Mouse (Mus musculus): ENCODE measurements around the gene Jun. TPM values are rescaled to one million over a fixed set of nuclear protein-coding genes. Genes with fewer than 3 reads are reported as not detected.

The Jun gene
- polyA plus RNA-seq, 1 experiment = 16.7 TPM

DNA sequence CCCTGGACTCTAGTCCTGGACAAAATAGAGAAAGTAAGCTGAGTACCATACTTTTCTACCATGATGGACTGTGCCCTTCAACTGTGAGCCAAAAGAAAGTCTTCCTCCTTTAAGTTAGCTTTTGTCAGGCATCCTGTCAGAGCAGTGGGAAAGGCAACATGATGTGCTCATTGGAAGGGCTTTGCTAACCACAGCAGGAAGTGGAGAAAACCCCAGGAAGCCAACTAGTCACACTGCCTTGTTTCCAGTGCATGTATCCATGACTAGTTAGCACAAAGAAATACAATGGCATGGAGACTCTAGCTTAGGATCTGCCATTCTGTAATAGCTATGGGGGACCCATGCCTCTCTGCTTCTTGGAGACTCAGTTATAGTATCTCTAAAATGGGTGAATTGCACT, 37.9 kb upstream of the Jun start:
- DNase-seq (ENCODE audit: low read depth in 1 of 2, low spot score in 2 of 2) = no peak
- no peaks in the 10 kb centered on the region; the same call in 1 of the 2 replicates for H3K27me3 ChIP-seq (ENCODE audit: control insufficient read depth, insufficient read depth, low read length)
- H3K4me1 ChIP-seq (ENCODE audit: control insufficient read depth, insufficient read depth, insufficient read length) = no peaks in the 10 kb centered on the region
- H3K27ac ChIP-seq (ENCODE audit: insufficient read depth, low read length) = no peak overlapping the region
- no peak overlapping the region for H3K4me3 ChIP-seq (ENCODE audit: extremely low read depth, insufficient read depth, insufficient read length)
- TF ChIP-seq POLR2A (IDR thresholded peaks at IDR 0.05; ENCODE audit: low read depth, low read length) = no peak
- TF ChIP-seq CTCF (IDR thresholded peaks at IDR 0.05; ENCODE audit: extremely low read depth, insufficient read depth, insufficient read length, insufficient replicate concordance) = no peak
- H3K36me3 ChIP-seq (ENCODE audit: control insufficient read depth, insufficient read depth, low read length) = no peaks in the 10 kb centered on the region

DNA sequence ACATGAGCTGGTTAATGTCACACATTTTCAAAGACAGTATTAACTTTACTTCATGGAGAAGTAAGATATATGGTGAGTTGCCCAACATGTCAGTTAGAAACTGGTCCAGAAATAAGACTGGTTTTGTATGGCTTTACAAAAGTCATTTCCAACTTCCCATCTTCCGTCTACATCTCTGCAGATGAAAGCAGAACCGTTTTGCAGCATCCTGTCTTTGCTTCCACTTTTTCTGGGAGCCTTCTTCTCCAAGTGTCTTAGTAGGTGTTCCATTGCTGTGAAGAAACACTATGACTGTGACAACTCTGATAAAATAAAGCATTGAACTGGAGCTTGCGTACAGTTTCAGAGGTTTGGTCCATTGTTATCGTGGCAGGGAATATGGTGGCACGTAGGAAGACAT, 37.0 kb upstream of the Jun start:
- no peaks in the 10 kb centered on the region for H3K36me3 ChIP-seq (ENCODE audit: control insufficient read depth, insufficient read depth, low read length)
- H3K4me3 ChIP-seq (ENCODE audit: extremely low read depth, insufficient read depth, insufficient read length) = no peak overlapping the region
- no peak for TF ChIP-seq CTCF (IDR thresholded peaks at IDR 0.05; ENCODE audit: extremely low read depth, insufficient read depth, insufficient read length, insufficient replicate concordance)
- no peak for TF ChIP-seq POLR2A (IDR thresholded peaks at IDR 0.05; ENCODE audit: low read depth, low read length)
- 85% methylated on average over 5 of the region's 5 CpGs for WGBS
- DNase-seq (ENCODE audit: low read depth in 1 of 2, low spot score in 2 of 2) = no peak
- no peak overlapping the region for H3K27ac ChIP-seq (ENCODE audit: insufficient read depth, low read length)
- no peaks in the 10 kb centered on the region; the same call in 1 of the 2 replicates for H3K4me1 ChIP-seq (ENCODE audit: control insufficient read depth, insufficient read depth, insufficient read length)
- no peaks in the 10 kb centered on the region; the same call in 1 of the 2 replicates for H3K27me3 ChIP-seq (ENCODE audit: control insufficient read depth, insufficient read depth, low read length)

DNA sequence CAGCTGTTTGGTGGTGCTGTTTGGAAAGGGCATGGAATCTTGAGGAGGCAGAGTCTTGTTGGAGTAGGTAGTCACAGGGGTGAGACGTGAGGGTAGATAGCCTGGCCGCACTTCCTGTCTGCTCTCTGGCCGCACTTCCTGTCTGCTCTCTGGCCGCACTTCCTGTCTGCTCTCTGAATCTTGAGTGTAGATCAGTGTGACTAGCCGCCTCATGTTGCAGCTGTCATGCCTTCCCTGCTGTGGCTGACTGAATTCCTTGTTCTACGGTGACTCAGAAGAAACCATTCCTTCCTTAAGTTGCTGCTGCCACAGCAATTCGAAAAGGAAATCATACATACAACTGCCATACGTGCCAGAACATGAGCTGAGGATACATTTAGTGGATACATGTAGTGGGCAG, 31.9 kb upstream of the Jun start:
- Histone ChIP-seq H3K27me3 (ENCODE audit: control insufficient read depth, insufficient read depth, low read length) (no peaks in the 10 kb centered on the region), H3K4me1 (ENCODE audit: control insufficient read depth, insufficient read depth, insufficient read length) (no peaks in the 10 kb centered on the region; the same call in 1 of the 2 replicates), H3K36me3 (ENCODE audit: control insufficient read depth, insufficient read depth, low read length) (no peaks in the 10 kb centered on the region), H3K4me3 (ENCODE audit: extremely low read depth, insufficient read depth, insufficient read length) (no peak overlapping the region), H3K27ac (ENCODE audit: insufficient read depth, low read length) (no peak overlapping the region)
- DNase-seq (ENCODE audit: low read depth in 1 of 2, low spot score in 2 of 2) = no peak
- WGBS = 71% methylated on average over 8 of the region's 8 CpGs
- TF ChIP-seq POLR2A (IDR thresholded peaks at IDR 0.05; ENCODE audit: low read depth, low read length) = no peak
- TF ChIP-seq CTCF (IDR thresholded peaks at IDR 0.05; ENCODE audit: extremely low read depth, insufficient read depth, insufficient read length, insufficient replicate concordance) = no peak

DNA sequence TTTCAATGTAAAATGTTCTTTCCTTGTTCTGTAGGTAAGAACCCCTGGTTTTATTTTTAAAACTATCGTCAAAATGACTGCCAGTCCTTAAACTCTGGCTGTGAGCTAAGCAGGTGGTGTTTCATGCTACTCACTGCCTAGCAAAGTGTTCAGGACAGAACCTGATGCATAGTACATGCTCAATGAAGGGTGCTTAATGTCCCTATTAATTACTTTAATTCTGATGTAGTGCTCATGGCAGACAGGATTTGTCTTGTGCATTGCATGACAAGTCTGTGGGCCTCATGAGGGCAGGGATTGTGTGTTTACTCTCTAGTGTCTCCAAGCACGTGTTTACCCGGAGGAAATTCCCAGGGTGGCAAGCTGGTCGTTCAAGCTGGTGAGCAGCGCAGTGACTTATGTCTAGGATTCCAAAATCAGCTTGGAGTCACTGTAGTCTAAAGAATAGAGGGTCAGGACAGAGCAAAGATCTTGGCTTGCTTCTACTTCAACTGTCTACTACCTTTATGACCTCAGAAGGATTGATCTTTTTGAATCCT, 31.2 kb upstream of the Jun start:
- no peak overlapping the region for H3K27ac ChIP-seq (ENCODE audit: insufficient read depth, low read length)
- 90% methylated on average over 5 of the region's 5 CpGs for WGBS
- no peak for DNase-seq (ENCODE audit: low read depth in 1 of 2, low spot score in 2 of 2)

DNA sequence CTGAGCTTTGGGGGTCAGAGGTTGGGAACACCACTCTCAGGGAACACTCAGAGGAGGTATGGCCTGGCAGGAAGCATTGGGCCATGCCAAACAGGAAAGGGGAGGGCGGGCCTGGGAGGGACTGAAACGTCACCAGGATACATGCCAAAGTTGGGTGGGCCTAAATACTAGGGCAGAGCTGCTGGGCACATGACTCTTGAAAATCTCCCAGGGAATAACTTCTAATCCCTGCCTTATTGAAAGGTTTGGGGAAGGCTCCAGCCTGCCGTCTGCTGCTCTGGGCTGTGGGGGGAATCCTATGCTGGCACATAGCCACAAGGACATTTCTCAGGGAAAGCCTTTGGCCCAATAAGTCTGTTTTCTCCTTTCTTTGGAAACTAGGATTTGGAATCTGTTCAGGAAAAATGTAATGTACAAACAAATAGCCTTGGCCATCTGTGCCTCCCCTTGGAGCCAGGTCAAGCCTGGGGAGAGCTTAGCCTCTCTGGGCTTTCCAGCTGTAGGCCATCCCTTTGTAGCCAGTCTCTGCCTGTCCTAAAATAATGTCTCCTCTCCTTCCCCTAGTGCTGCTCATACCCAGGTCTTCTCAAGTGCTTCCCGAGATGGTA, 30.6 kb upstream of the Jun start:
- WGBS = 65% methylated on average over 4 of the region's 4 CpGs

More for the DNA sequence above, 31.2 kb upstream of the Jun start:
- no peaks in the 10 kb centered on the region for H3K36me3 ChIP-seq (ENCODE audit: control insufficient read depth, insufficient read depth, low read length)
- no peaks in the 10 kb centered on the region; the same call in 1 of the 2 replicates for H3K4me1 ChIP-seq (ENCODE audit: control insufficient read depth, insufficient read depth, insufficient read length)
- H3K27me3 ChIP-seq (ENCODE audit: control insufficient read depth, insufficient read depth, low read length) = no peaks in the 10 kb centered on the region
- no peak for TF ChIP-seq CTCF (IDR thresholded peaks at IDR 0.05; ENCODE audit: extremely low read depth, insufficient read depth, insufficient read length, insufficient replicate concordance)
- no peak for TF ChIP-seq POLR2A (IDR thresholded peaks at IDR 0.05; ENCODE audit: low read depth, low read length)
- H3K4me3 ChIP-seq (ENCODE audit: extremely low read depth, insufficient read depth, insufficient read length) = no peak overlapping the region

DNA sequence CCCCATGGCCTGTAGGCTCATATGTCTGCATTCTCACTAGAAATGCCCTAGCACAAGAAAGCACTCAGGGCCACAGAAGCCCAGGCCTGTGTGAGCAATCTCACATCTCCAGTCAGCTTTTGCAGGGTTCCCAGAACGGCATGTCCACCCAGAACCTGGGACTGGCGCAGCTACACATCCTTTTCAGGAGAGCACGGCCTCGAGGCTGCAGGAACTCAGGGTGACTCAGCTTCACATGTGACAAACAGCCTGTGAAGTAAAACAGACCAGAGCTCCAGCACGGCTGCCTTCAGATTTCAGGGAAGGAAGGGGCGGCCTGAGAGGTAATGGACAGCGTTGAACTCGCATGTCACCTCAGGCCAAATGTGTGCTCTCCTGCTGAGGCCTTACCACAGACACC, 29.6 kb upstream of the Jun start:
- H3K4me3 ChIP-seq (ENCODE audit: extremely low read depth, insufficient read depth, insufficient read length) = no peak overlapping the region
- H3K27ac ChIP-seq (ENCODE audit: insufficient read depth, low read length) = no peak overlapping the region
- no peaks in the 10 kb centered on the region for H3K36me3 ChIP-seq (ENCODE audit: control insufficient read depth, insufficient read depth, low read length)
- no peaks in the 10 kb centered on the region for H3K27me3 ChIP-seq (ENCODE audit: control insufficient read depth, insufficient read depth, low read length)
- 52% methylated on average over 8 of the region's 8 CpGs for WGBS
- no peaks in the 10 kb centered on the region; the same call in 1 of the 2 replicates for H3K4me1 ChIP-seq (ENCODE audit: control insufficient read depth, insufficient read depth, insufficient read length)
- DNase-seq (ENCODE audit: low read depth in 1 of 2, low spot score in 2 of 2) = no peak
- no peak for TF ChIP-seq POLR2A (IDR thresholded peaks at IDR 0.05; ENCODE audit: low read depth, low read length)
- no peak for TF ChIP-seq CTCF (IDR thresholded peaks at IDR 0.05; ENCODE audit: extremely low read depth, insufficient read depth, insufficient read length, insufficient replicate concordance)

More for the DNA sequence above, 30.6 kb upstream of the Jun start:
- Histone ChIP-seq H3K36me3 (ENCODE audit: control insufficient read depth, insufficient read depth, low read length) (no peaks in the 10 kb centered on the region), H3K27ac (ENCODE audit: insufficient read depth, low read length) (no peak overlapping the region), H3K4me3 (ENCODE audit: extremely low read depth, insufficient read depth, insufficient read length) (no peak overlapping the region), H3K4me1 (ENCODE audit: control insufficient read depth, insufficient read depth, insufficient read length) (no peaks in the 10 kb centered on the region; the same call in 1 of the 2 replicates), H3K27me3 (ENCODE audit: control insufficient read depth, insufficient read depth, low read length) (no peaks in the 10 kb centered on the region)
- no peak for DNase-seq (ENCODE audit: low read depth in 1 of 2, low spot score in 2 of 2)
- no peak for TF ChIP-seq CTCF (IDR thresholded peaks at IDR 0.05; ENCODE audit: extremely low read depth, insufficient read depth, insufficient read length, insufficient replicate concordance)
- TF ChIP-seq POLR2A (IDR thresholded peaks at IDR 0.05; ENCODE audit: low read depth, low read length) = no peak

DNA sequence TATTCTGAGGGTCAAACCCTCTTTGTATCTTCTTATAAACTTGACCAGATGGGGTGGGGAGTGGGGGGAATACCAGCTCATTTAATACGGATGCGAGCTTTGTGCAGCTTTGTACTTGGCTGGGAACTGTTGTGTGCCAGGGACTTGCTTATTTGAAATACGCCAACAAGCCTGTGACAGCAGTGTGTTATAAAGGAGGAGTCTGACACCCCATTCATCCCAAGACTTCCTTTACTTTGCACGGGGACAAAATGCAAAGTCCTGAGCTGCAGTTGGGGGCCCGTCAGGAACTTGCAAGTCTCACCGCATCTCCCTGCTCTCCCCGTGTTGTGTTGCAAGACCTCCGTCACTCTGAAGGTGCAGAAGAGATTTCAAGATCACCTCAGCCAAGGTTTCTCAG, 26.6 kb upstream of the Jun start:
- no peak overlapping the region for H3K27ac ChIP-seq (ENCODE audit: insufficient read depth, low read length)
- H3K27me3 ChIP-seq (ENCODE audit: control insufficient read depth, insufficient read depth, low read length) = no peaks in the 10 kb centered on the region
- no peaks in the 10 kb centered on the region for H3K36me3 ChIP-seq (ENCODE audit: control insufficient read depth, insufficient read depth, low read length)
- 83% methylated on average over 8 of the region's 8 CpGs for WGBS
- TF ChIP-seq POLR2A (IDR thresholded peaks at IDR 0.05; ENCODE audit: low read depth, low read length) = no peak
- TF ChIP-seq CTCF (IDR thresholded peaks at IDR 0.05; ENCODE audit: extremely low read depth, insufficient read depth, insufficient read length, insufficient replicate concordance) = no peak
- H3K4me1 ChIP-seq (ENCODE audit: control insufficient read depth, insufficient read depth, insufficient read length) = no peaks in the 10 kb centered on the region
- H3K4me3 ChIP-seq (ENCODE audit: extremely low read depth, insufficient read depth, insufficient read length) = no peak overlapping the region
- no peak for DNase-seq (ENCODE audit: low read depth in 1 of 2, low spot score in 2 of 2)

Data from spleen, adult 2 months (tissue).